Mouse (Mus musculus) induced T-regulatory cell, adult 2 months (primary cell): ENCODE measurements around the gene Mia2.

ENCODE experiments used
- DNase-seq: peaks from one replicate; pipeline ENCODE4 v3.0.0-alpha.2; 2012; ENCODE audit warnings: low read depth

Gene Mia2

GRCm38 (mm10) chr12:59164522-59164921 is 68.9 kb downstream of the Mia2 start:
- DNase-seq: no peak

GRCm38 (mm10) chr12:59166557-59166956 is 71.0 kb downstream of the Mia2 start:
- no peak for DNase-seq

- DNase-seq: peak; percentile 25
Observed at GRCm38 (mm10) chr12:59169935-59170334, 74.3 kb downstream of the Mia2 start.

GRCm38 (mm10) chr12:59177814-59178213 is 82.2 kb downstream of the Mia2 start:
- no peak for DNase-seq

GRCm38 (mm10) chr12:59188086-59188682 is 92.6 kb downstream of the Mia2 start:
- no peak for DNase-seq

- no peak for DNase-seq
Observed at GRCm38 (mm10) chr12:59193637-59194036, 98.0 kb downstream of the Mia2 start.

GRCm38 (mm10) chr12:59194341-59195003 is 98.9 kb downstream of the Mia2 start:
- DNase-seq: no peak

GRCm38 (mm10) chr12:59195065-59195464 is 99.5 kb downstream of the Mia2 start:
- no peak for DNase-seq

- DNase-seq: no peak
Observed at GRCm38 (mm10) chr12:59195941-59196340, 100.3 kb downstream of the Mia2 start.

GRCm38 (mm10) chr12:59198750-59199149 is 103.2 kb downstream of the Mia2 start:
- no peak for DNase-seq

GRCm38 (mm10) chr12:59199361-59199760 is 103.8 kb downstream of the Mia2 start:
- DNase-seq: no peak

- no peak for DNase-seq
Observed at GRCm38 (mm10) chr12:59205571-59205970, 110.0 kb downstream of the Mia2 start.

GRCm38 (mm10) chr12:59206208-59206999 is 110.8 kb downstream of the Mia2 start:
- DNase-seq: peak; percentile 60

GRCm38 (mm10) chr12:59207000-59207390 is 111.4 kb downstream of the Mia2 start:
- DNase-seq: peak; percentile 66

GRCm38 (mm10) chr12:59207814-59208213 is 112.2 kb downstream of the Mia2 start:
- DNase-seq: no peak

- peak; percentile 75 for DNase-seq
Observed at GRCm38 (mm10) chr12:59216176-59216575, 120.6 kb downstream of the Mia2 start.

- peak; percentile 61 for DNase-seq
Observed at GRCm38 (mm10) chr12:59216676-59217266, 121.2 kb downstream of the Mia2 start.

- DNase-seq: no peak
Observed at GRCm38 (mm10) chr12:59217331-59217730, 121.7 kb downstream of the Mia2 start.

- peak; percentile 66 for DNase-seq
Observed at GRCm38 (mm10) chr12:59218640-59219321, 123.2 kb downstream of the Mia2 start.

- peak; percentile 99 for DNase-seq
Observed at GRCm38 (mm10) chr12:59219325-59220225, 124.0 kb downstream of the Mia2 start, which contains the start of gene Fbxo33. Fbxo33 (minus strand) TSS chr12:59219725.

- DNase-seq: peak; percentile 1
Observed at GRCm38 (mm10) chr12:59228401-59228800, 132.8 kb downstream of the Mia2 start.
